Mouse (Mus musculus) hindlimb bud, embryonic 11.5 days (tissue): ENCODE measurements around the gene Olfr1204.

ENCODE experiments used
- DNase-seq: peaks from one replicate; pipeline ENCODE4 v3.0.0-alpha.2; 2012; ENCODE audit warnings: low read depth, low spot score; ENCODE audit errors: extremely low spot score

Gene Olfr1204

GRCm38 (mm10) chr2:88848992-88849391 is at the start of gene Olfr1204:
Olfr1204 (plus strand) TSS chr2:88849292.
- DNase-seq, result no peak

DNA sequence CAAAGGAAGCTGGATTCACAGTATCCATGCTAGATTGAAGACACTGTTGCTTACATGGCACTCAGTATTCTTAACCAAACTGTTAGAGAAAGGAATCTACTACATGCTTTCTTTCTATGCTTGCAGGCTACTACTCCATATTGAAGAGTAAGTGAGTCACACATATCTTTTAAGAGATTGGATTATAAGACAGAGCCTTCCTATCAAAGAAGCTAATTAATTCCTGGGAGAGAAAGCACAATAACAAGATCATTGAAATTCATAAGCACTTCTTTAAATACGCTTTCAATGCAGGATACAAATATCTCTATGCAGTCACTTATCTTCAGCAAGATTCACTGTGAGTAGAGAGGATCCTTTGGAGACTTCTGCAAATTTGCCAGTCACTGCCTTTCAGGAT is 34.9 kb upstream of the Olfr1204 start, which contains the start of gene Olfr1202:
Gene Olfr1202, plus strand, starts transcription at position 301 of the 400 bp plus-strand sequence.
- DNase-seq, result no peak

GRCm38 (mm10) chr2:88829437-88829836 is 19.7 kb upstream of the Olfr1204 start, which contains the start of gene Olfr1205:
Olfr1205 (plus strand) TSS chr2:88829737.
- DNase-seq, result no peak

GRCm38 (mm10) chr2:88838477-88838876 is 10.6 kb upstream of the Olfr1204 start:
- DNase-seq, result no peak

GRCm38 (mm10) chr2:88862931-88863330 is 13.8 kb downstream of the Olfr1204 start, which contains the start of gene Olfr1206:
Olfr1206 (plus strand) TSS chr2:88863231.
- no peak for DNase-seq

- no peak for DNase-seq
Observed at GRCm38 (mm10) chr2:88902211-88902610, 53.1 kb downstream of the Olfr1204 start, which contains the start of gene Olfr1208. Olfr1208 (minus strand) TSS chr2:88902311.
